In the genomic region with DNA sequence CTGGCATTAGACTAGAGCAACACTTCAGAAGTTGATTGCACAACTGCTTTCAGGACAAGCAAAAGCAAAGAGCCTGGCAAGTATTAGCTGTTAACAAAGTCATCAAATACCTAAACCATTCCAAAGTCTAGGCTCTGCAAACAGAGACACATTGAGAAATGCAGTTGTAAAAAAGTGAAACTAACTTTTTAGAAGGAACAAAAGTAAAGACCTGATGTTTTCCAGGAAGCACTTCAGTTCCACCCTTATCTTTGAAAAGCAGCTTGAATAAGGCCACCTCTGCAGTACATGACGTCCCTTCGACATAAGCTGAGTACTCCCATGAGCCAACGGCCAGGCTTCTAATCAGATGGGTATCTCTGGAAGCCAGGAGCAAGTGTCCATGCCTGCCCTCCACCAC, we compare ENCODE assay signal across 15 mouse cellular contexts. TPM values are rescaled to one million over a fixed set of nuclear protein-coding genes. Genes with fewer than 3 reads are reported as not detected.
DNase-seq lines count a peak whose midpoint lies in the region; ATAC-seq lines count a peak whose summit lies in the region.
"Had no signal": no experiment of that assay in that cellular context is flagged by ENCODE, and none has a peak within 500 bp of the region (broad histone marks: within the 10 kb centered on the region; RNA-seq: fewer than 3 reads in every experiment).

No protein-coding gene starts in this region.

- H3K36me3 ChIP-seq in heart, embryonic 11.5 days (ENCODE audit: control insufficient read depth, insufficient read depth, low read length): no peaks in the 10 kb centered on the region
- H3K36me3 ChIP-seq in lung, embryonic 15.5 days: no peaks in the 10 kb centered on the region
- no peaks in the 10 kb centered on the region for H3K36me3 ChIP-seq in stomach, embryonic 15.5 days

- no peak overlapping the region for H3K9ac ChIP-seq in heart, embryonic 11.5 days (ENCODE audit: low read depth, low read length)
- H3K9ac ChIP-seq in lung, embryonic 15.5 days: no peak overlapping the region
- H3K9ac ChIP-seq in stomach, embryonic 15.5 days: no peak overlapping the region

- WGBS in heart, embryonic 11.5 days (ENCODE audit: insufficient replicate concordance): 16% methylated on average over 3 of the region's 3 CpGs
- WGBS in lung, embryonic 15.5 days: 37% methylated on average over 3 of the region's 3 CpGs
- WGBS in stomach, embryonic 15.5 days: 40% methylated on average over 3 of the region's 3 CpGs

- peak overlapping the region; percentile 14; the same call in 1 of the 2 replicates for H3K4me2 ChIP-seq in heart, embryonic 11.5 days
- no peak overlapping the region for H3K4me2 ChIP-seq in lung, embryonic 15.5 days
- H3K4me2 ChIP-seq in stomach, embryonic 15.5 days: no peak overlapping the region

- H3K9me3 ChIP-seq in heart, embryonic 11.5 days (replicated peaks; ENCODE audit: control insufficient read depth, low read length): no peaks in the 10 kb centered on the region
- H3K9me3 ChIP-seq in lung, embryonic 15.5 days: no peaks in the 10 kb centered on the region
- H3K9me3 ChIP-seq in stomach, embryonic 15.5 days: no peaks in the 10 kb centered on the region

- no peak for DNase-seq in heart, postnatal 36 days
- peak; percentile 47 for DNase-seq in fibroblast of lung, adult 2 months (ENCODE audit: low read depth)
- no peak for DNase-seq in thymus, postnatal 14 days
- no peak for DNase-seq in kidney, adult 11 months
- no peak for DNase-seq in kidney, postnatal 4 days
- DNase-seq: adrenal gland, adult 2 months had no signal

- intact Hi-C loops in heart, postnatal 36 days (cut with DNase I): no loop called here

- peak; percentile 93 for ATAC-seq in heart, embryonic 11.5 days (replicated peaks; ENCODE audit: insufficient number of reproducible peaks, low FRiP score, low TSS enrichment)
- peak; percentile 85; the same call in 1 of the 2 replicates for ATAC-seq in lung, embryonic 15.5 days (ENCODE audit: borderline replicate concordance, extremely low read depth, low FRiP score, low TSS enrichment)
- ATAC-seq in stomach, embryonic 15.5 days (ENCODE audit: insufficient read depth, low FRiP score, low read depth): peak; percentile 96
- ATAC-seq: CD4-positive, CD25-positive, alpha-beta regulatory T cell, adult 4 months had no signal

- H3K4me1 ChIP-seq in heart, embryonic 11.5 days (ENCODE audit: control insufficient read depth, insufficient read depth, low read length): peaks cover 2% of the 10 kb centered on the region; the same call in 1 of the 2 replicates
- no peaks in the 10 kb centered on the region for H3K4me1 ChIP-seq in lung, embryonic 15.5 days
- no peaks in the 10 kb centered on the region for H3K4me1 ChIP-seq in stomach, embryonic 15.5 days

- no peak overlapping the region for H3K4me3 ChIP-seq in heart, embryonic 11.5 days (ENCODE audit: low read depth, low read length)
- H3K4me3 ChIP-seq in lung, embryonic 15.5 days: no peak overlapping the region
- H3K4me3 ChIP-seq in stomach, embryonic 15.5 days (replicated peaks): no peak overlapping the region

- H3K27ac ChIP-seq in heart, embryonic 11.5 days (ENCODE audit: low read depth, low read length): peak overlapping the region; percentile 68; the same call in 1 of the 2 replicates
- 0 out of 2 replicates have a peak overlapping the region, but pooled peaks have one; percentile 39 for H3K27ac ChIP-seq in lung, embryonic 15.5 days
- no peak overlapping the region for H3K27ac ChIP-seq in stomach, embryonic 15.5 days

- H3K27me3 ChIP-seq in heart, embryonic 11.5 days (ENCODE audit: control insufficient read depth, insufficient read depth, low read length): no peaks in the 10 kb centered on the region
- H3K27me3 ChIP-seq in lung, embryonic 15.5 days: no peaks in the 10 kb centered on the region
- no peaks in the 10 kb centered on the region for H3K27me3 ChIP-seq in stomach, embryonic 15.5 days (replicated peaks)

RNA-seq across cellular contexts. Expression of gene Crisp2, which starts 0.3 kb away (rescaled TPM):
- polyA plus RNA-seq in heart, embryonic 11.5 days (2014; fragmentation: Nextera tagmentation; extraction: Ambion mirVana): 0.33 TPM in 1 of 2 replicates, not detected in the other
- not detected for total RNA-seq in heart, postnatal 36 days (2021)
- polyA plus RNA-seq in lung, embryonic 15.5 days (2015; fragmentation: Nextera tagmentation; extraction: Ambion mirVana): not detected in 2 replicates
- not detected in 2 replicates for polyA plus RNA-seq in stomach, embryonic 15.5 days (2015; fragmentation: Nextera tagmentation; extraction: Ambion mirVana)
- total RNA-seq: adrenal gland, adult 2 months had no signal
- polyA plus RNA-seq: adrenal gland, adult 2 months; CD4-positive, CD25-positive, alpha-beta regulatory T cell, adult 4 months; embryonic facial prominence, embryonic 11.5 days; heart, embryonic 14.5 days; kidney, embryonic 16.5 days; neural tube, embryonic 14.5 days; spleen, adult 2 months had no signal

RNA-seq across cellular contexts. Expression of gene Rhag, which starts 4.4 kb away (rescaled TPM):
- 25.7 and 33.2 TPM in 2 replicates for polyA plus RNA-seq in heart, embryonic 11.5 days (2014; fragmentation: Nextera tagmentation; extraction: Ambion mirVana)
- total RNA-seq in heart, postnatal 36 days (2021): under 1 TPM; 0.22 to 0.89 TPM
- 0.89 and 1.4 TPM in 2 replicates for polyA plus RNA-seq in lung, embryonic 15.5 days (2015; fragmentation: Nextera tagmentation; extraction: Ambion mirVana)
- polyA plus RNA-seq in stomach, embryonic 15.5 days (2015; fragmentation: Nextera tagmentation; extraction: Ambion mirVana): 7.1 and 16.6 TPM in 2 replicates
- total RNA-seq: adrenal gland, adult 2 months had no signal
- polyA plus RNA-seq: adrenal gland, adult 2 months; CD4-positive, CD25-positive, alpha-beta regulatory T cell, adult 4 months had no signal
